Mouse (Mus musculus) C2C12 (cell line): ENCODE data around the gene Trim6.

Experiments
- CTCF ChIP-seq: IDR thresholded peaks from one replicate; pipeline ENCODE4 v1.5.1; 2011; ENCODE audit not compliant: control insufficient read depth, insufficient read depth, insufficient read length
- MAX ChIP-seq: IDR thresholded peaks from one replicate; pipeline ENCODE4 v1.6.1; 2011; ENCODE audit warnings: mild to moderate bottlenecking, control low read depth
- MYOG ChIP-seq: IDR thresholded peaks from one replicate; pipeline ENCODE4 v1.6.1; 2011; ENCODE audit not compliant: control insufficient read depth, insufficient read length; ENCODE audit errors: extremely low read depth
- USF1 ChIP-seq: IDR thresholded peaks from one replicate; pipeline ENCODE4 v1.6.1; 2011; ENCODE audit warnings: low read depth, mild to moderate bottlenecking, control low read depth, moderate library complexity

GRCm38 (mm10) chr7:104169634-104170204 lies 48.9 kb upstream of the Trim6 start:
- TF ChIP-seq CTCF, result no peak
- no peak for TF ChIP-seq USF1
- no peak for TF ChIP-seq MAX
- no peak for TF ChIP-seq MYOG
